Mouse (Mus musculus) CH12.LX (cell line): ENCODE data around the gene Ankrd39. TPM values are rescaled to one million over a fixed set of nuclear protein-coding genes. Genes with fewer than 3 reads are reported as not detected.

Experiments used
- DNase-seq: peaks from one replicate; pipeline ENCODE4 v3.0.0-alpha.2; 2013; ENCODE audit errors: extremely low read depth
- H3K27ac ChIP-seq: 2 replicates; pipeline ENCODE4 v1.5.1; 2012; ENCODE audit warnings: low read depth, mild to moderate bottlenecking, control low read depth, moderate library complexity; ENCODE audit not compliant: insufficient read depth
- H3K27me3 ChIP-seq: replicated peaks from 2 replicates; pipeline ENCODE3; 2012; ENCODE audit warnings: inconsistent platforms
- H3K36me3 ChIP-seq, 2 experiments: replicated peaks in 1 of 2; 2 replicates each; pipeline versions ENCODE3 to v1.6.1; 2012; ENCODE audit warnings: inconsistent platforms in 1 of 2, low read length in 1 of 2, mild to moderate bottlenecking in 1 of 2, mixed read lengths in 1 of 2, moderate library complexity in 1 of 2; ENCODE audit not compliant: control insufficient read depth in 1 of 2, insufficient read depth in 1 of 2
- H3K4me1 ChIP-seq, 2 experiments: 2 replicates each; pipeline ENCODE4 v1.6.1; 2012; ENCODE audit warnings: inconsistent platforms in 1 of 2, moderate library complexity in 1 of 2; ENCODE audit not compliant: insufficient read depth in 2 of 2, control insufficient read depth in 1 of 2
- H3K4me2 ChIP-seq: 2 replicates; pipeline ENCODE4 v1.6.1; 2012; ENCODE audit warnings: low read depth, mild to moderate bottlenecking, control low read depth; ENCODE audit not compliant: poor library complexity, insufficient read depth, severe bottlenecking
- H3K4me3 ChIP-seq, 3 experiments: fragments of 150-350 bp in 1 of 3; sonication (generic) in 1 of 3; replicated peaks in 1 of 3; 2 replicates each; pipeline versions ENCODE3 to v1.5.1; 2011 to 2012; ENCODE audit warnings: low read depth in 2 of 3, low read length in 2 of 3, mild to moderate bottlenecking in 2 of 3, moderate library complexity in 2 of 3, control low read depth in 1 of 3, improper control_type of control experiment in 1 of 3, inconsistent platforms in 1 of 3, mixed read lengths in 1 of 3; ENCODE audit not compliant: poor library complexity in 1 of 3
- H3K79me2 ChIP-seq: replicated peaks from 2 replicates; pipeline ENCODE4 v1.6.1; 2012; ENCODE audit warnings: mild to moderate bottlenecking, moderate library complexity; ENCODE audit not compliant: control insufficient read depth, poor library complexity, insufficient read depth, severe bottlenecking; ENCODE audit errors: extremely low read depth
- H3K9ac ChIP-seq: 2 replicates; pipeline ENCODE4 v1.6.1; 2012; ENCODE audit warnings: low read depth, mild to moderate bottlenecking, control low read depth, moderate library complexity; ENCODE audit not compliant: insufficient read depth
- H3K9me3 ChIP-seq: replicated peaks from 2 replicates; pipeline ENCODE3; 2012; ENCODE audit warnings: low read length, inconsistent platforms, mixed read lengths
- BHLHE40 ChIP-seq: IDR thresholded peaks from 2 replicates; pipeline ENCODE4 v1.6.1; 2011; ENCODE audit warnings: mild to moderate bottlenecking, low read depth, low read length, improper control_type of control experiment
- E2F4 ChIP-seq: IDR thresholded peaks from 2 replicates; pipeline ENCODE4 v1.6.1; 2011; ENCODE audit warnings: low read depth, low read length, improper control_type of control experiment; ENCODE audit not compliant: insufficient replicate concordance
- ETS1 ChIP-seq: conservative IDR thresholded peaks from 2 replicates; pipeline ENCODE4 v1.6.1; 2012; ENCODE audit warnings: low read depth, mild to moderate bottlenecking, inconsistent platforms, low read length, improper control_type of control experiment, moderate library complexity
- JUND ChIP-seq: conservative IDR thresholded peaks from 2 replicates; pipeline ENCODE4 v1.6.1; 2011; ENCODE audit warnings: low read depth, low read length, improper control_type of control experiment
- MAFK ChIP-seq: IDR thresholded peaks from 2 replicates; pipeline ENCODE4 v1.6.1; 2011; ENCODE audit warnings: low read length, improper control_type of control experiment; ENCODE audit not compliant: insufficient replicate concordance
- MAZ ChIP-seq: IDR thresholded peaks from 2 replicates; pipeline ENCODE4 v1.6.1; 2012; ENCODE audit warnings: low read depth, mild to moderate bottlenecking, inconsistent platforms, low read length, improper control_type of control experiment, moderate library complexity
- MEF2A ChIP-seq: IDR thresholded peaks from 2 replicates; pipeline ENCODE4 v1.6.1; 2014; ENCODE audit warnings: low read depth, mild to moderate bottlenecking, inconsistent platforms, low read length, improper control_type of control experiment, borderline replicate concordance
- NRF1 ChIP-seq: IDR thresholded peaks from 2 replicates; pipeline ENCODE4 v1.6.1; 2014; ENCODE audit warnings: low read depth, mild to moderate bottlenecking, inconsistent platforms, low read length, improper control_type of control experiment, moderate library complexity
- POLR2A ChIP-seq: IDR thresholded peaks from 2 replicates; pipeline ENCODE4 v1.6.1; 2011; ENCODE audit warnings: low read depth, mild to moderate bottlenecking, improper control_type of control experiment, low read length
- POLR2AphosphoS2 ChIP-seq: IDR thresholded peaks from 2 replicates; pipeline ENCODE4 v1.6.1; 2011; ENCODE audit warnings: low read depth, low read length, improper control_type of control experiment
- RCOR1 ChIP-seq: conservative IDR thresholded peaks from 2 replicates; pipeline ENCODE4 v1.6.1; 2012; ENCODE audit warnings: low read depth, mild to moderate bottlenecking, inconsistent platforms, low read length, improper control_type of control experiment
- SIN3A ChIP-seq: IDR thresholded peaks from 2 replicates; pipeline ENCODE4 v1.6.1; 2012; ENCODE audit warnings: low read length, improper control_type of control experiment, inconsistent platforms
- TCF12 ChIP-seq: IDR thresholded peaks from 2 replicates; pipeline ENCODE4 v1.6.1; 2014; ENCODE audit warnings: low read depth, mild to moderate bottlenecking, inconsistent platforms, low read length, improper control_type of control experiment
- USF2 ChIP-seq: conservative IDR thresholded peaks from 2 replicates; pipeline ENCODE4 v1.6.1; 2011; ENCODE audit warnings: low read depth, low read length, improper control_type of control experiment
- ZC3H11A ChIP-seq: IDR thresholded peaks from 2 replicates; pipeline ENCODE4 v1.6.1; 2012; ENCODE audit warnings: low read depth, mild to moderate bottlenecking, inconsistent platforms, low read length, improper control_type of control experiment
- dilution Hi-C: fragments of 300-500 bp; cut with MboI; formaldehyde crosslinking; loops from 2 replicates; pipeline ENCODE4 v1.14.3; 2020; ENCODE audit warnings: low sequenced_read_pairs; ENCODE audit not compliant: extremely low pct_unique_long_range_greater_than_20kb, extremely low pct_ligation_motif_present
- in situ Hi-C: fragments of 300-500 bp; cut with MboI; formaldehyde crosslinking; loops from 3 replicates; pipeline ENCODE4 v1.14.3; 2019; ENCODE audit warnings: low sequenced_read_pairs, low pct_ligation_motif_present, low pct_unique_long_range_greater_than_20kb, mixed read lengths
- polyA plus RNA-seq: library from polyadenylated mRNA; unstranded; fragments of >175 nt; gene quantifications from 2 replicates; pipeline ENCODE4 v1.2.1, GENCODE M21; 2012; ENCODE audit warnings: low read depth; ENCODE audit not compliant: insufficient read length
- total RNA-seq, 2 experiments: library from RNA; depleted of rRNA; stranded (reverse); fragments of 300-350 nt in 1 of 2; fragments of >200 nt in 1 of 2; gene quantifications; 2 replicates each; pipeline ENCODE4 v1.2.3; 2012 to 2014

Ankrd39 gene
- total and polyA plus RNA-seq, 3 experiments = 4.3 to 14.8 (median 11.6) TPM

DNA sequence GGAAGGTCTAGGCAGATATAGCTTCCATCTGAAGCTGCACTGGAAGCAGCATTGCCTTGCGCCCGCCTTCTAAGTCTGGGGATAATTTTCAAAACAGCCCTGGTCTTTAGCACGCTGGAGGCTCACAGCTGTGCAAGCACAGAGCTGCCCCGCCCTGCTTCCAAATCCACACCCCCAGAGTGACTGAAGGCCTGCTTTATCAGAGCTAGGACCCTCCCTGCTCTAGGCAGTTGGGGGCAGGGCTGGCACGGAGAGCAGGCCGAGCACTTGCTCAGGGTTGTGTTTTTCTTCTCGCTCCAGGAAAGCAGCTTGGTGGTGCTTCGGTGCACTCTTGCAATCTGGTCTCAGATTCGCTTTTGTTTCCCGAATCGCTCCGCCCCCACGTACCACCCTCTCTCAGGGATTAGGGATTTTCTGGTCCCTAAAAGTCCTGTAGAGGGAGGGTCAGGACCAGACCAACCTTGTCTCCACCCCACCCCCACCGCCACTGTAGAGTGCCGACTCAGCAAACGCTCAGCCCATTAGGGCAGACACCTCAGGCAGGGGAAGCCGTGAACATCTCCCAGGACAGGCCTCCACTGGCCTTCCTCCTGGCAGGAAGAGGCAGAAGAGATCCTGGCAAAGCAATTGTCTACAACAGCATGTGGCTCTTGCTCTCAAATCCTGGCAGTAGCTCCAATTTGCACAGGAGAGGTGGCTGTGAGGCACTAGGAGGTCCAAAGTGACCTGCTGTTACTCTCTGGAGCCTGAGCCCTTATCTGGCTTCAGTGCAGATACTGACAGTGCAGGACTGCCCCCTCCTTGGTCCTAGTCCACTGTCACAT is 33.4 kb upstream of the Ankrd39 start:
- H3K9ac ChIP-seq = no peak overlapping the region
- H3K27me3 ChIP-seq = peaks cover 12% of the 10 kb centered on the region
- H3K36me3 ChIP-seq = no peaks in the 10 kb centered on the region
- H3K4me3 ChIP-seq = no peak overlapping the region
- no peak overlapping the region for H3K27ac ChIP-seq
- no peaks in the 10 kb centered on the region for H3K9me3 ChIP-seq
- H3K4me1 ChIP-seq = peaks cover 0 to 9% of the 10 kb centered on the region in 2 experiments; a peak in 2 of 4 replicates
- in situ Hi-C loops (no loop called here), dilution Hi-C loops (no loop called here)
- no peak overlapping the region for H3K4me2 ChIP-seq
- H3K79me2 ChIP-seq = no peaks in the 10 kb centered on the region
- no peak for DNase-seq
- TF ChIP-seq SIN3A (no peak), RCOR1 (no peak), POLR2A (no peak), MAFK (peak; percentile 77; the same call in 1 of the 2 replicates), ETS1 (no peak)

DNA sequence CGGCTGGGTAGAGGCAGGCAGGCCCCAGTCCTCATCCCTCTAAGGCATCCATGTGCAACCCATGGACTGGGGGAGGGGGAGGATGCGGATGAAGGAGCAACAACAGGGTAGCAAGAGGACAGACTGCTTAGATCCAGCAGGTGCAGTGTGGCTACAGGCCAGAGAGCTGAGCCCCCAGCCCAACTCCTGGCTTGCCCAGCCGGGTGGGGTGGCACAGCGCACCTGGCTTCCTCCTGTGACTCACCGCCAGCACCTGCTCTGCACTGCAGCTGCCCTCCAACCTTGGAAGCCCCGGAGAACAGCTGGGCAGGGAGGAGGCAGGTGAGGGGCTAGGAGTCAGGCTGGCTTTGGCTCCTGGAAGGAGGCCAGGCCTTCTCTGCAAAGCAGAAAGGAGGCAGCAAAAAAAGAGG is 32.7 kb upstream of the Ankrd39 start:
- DNase-seq = no peak
- peaks cover 12% of the 10 kb centered on the region for H3K27me3 ChIP-seq
- dilution Hi-C loops (no loop called here), in situ Hi-C loops (no loop called here)
- peaks cover 0 to 9% of the 10 kb centered on the region in 2 experiments; a peak in 2 of 4 replicates for H3K4me1 ChIP-seq
- no peak overlapping the region for H3K27ac ChIP-seq
- TF ChIP-seq NRF1 (no peak), TCF12 (peak; percentile 64), ZC3H11A (no peak), MAZ (no peak)
- H3K36me3 ChIP-seq = no peaks in the 10 kb centered on the region
- H3K4me3 ChIP-seq = no peak overlapping the region
- H3K9me3 ChIP-seq = no peaks in the 10 kb centered on the region
- no peak overlapping the region for H3K9ac ChIP-seq
- H3K79me2 ChIP-seq = no peaks in the 10 kb centered on the region
- H3K4me2 ChIP-seq = no peak overlapping the region

DNA sequence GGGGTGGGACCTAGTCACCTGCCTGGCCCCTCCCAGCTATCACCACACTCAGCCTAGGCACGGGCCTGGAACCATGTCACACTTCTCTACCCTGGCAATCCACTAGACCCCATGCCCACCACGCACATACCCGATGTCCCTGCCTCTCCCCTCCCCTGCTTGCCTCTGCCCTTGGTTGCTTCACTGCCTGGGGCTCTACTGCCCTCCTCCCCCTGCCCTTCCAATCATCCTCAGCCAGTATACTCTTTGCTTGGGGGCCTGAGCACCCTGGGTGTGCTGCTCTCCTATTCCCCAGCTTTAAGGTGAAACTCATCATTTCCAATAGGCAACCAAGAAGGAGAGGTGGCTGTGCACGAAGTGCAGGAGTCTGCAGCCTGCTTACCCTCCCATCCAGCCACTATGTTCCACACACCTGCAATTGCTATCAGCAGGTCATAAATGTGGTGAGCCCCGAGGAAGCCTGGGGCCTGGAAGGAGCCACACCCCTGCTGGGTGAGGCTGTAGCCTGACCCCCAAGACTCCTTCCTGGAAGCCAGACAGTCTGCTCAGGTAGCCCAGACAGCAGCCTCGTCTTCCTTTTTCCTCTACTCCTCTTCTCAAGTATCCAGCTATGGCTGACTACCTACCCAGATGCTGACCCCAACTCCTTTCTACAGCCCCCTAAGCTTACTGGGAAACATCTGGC is 29.9 kb upstream of the Ankrd39 start:
- Histone ChIP-seq H3K79me2 (no peaks in the 10 kb centered on the region), H3K9me3 (no peaks in the 10 kb centered on the region), H3K27me3 (peaks cover 6% of the 10 kb centered on the region), H3K4me1 (peaks cover 0 to 18% of the 10 kb centered on the region in 2 experiments; a peak in 2 of 4 replicates), H3K36me3 (no peaks in the 10 kb centered on the region), H3K4me3 (no peak overlapping the region), H3K27ac (no peak overlapping the region), H3K4me2 (no peak overlapping the region), H3K9ac (no peak overlapping the region)
- DNase-seq = no peak
- TF ChIP-seq POLR2AphosphoS2 (no peak), ZC3H11A (no peak), E2F4 (no peak), JUND (no peak), MEF2A (no peak), USF2 (no peak), POLR2A (no peak), RCOR1 (no peak), BHLHE40 (no peak), SIN3A (no peak)
- dilution Hi-C loops = no loop called here
- in situ Hi-C loops = no loop called here
